Mouse (Mus musculus): ENCODE data around the gene Tmem158. TPM values are rescaled to one million over a fixed set of nuclear protein-coding genes. Genes with fewer than 3 reads are reported as not detected.
A peak's percentile ranks its signal among the peaks of the same experiment; 100 is the strongest.

Tmem158 gene
- total RNA-seq (2021), result 10 to 100 TPM; 24.7 to 25.4 TPM

DNA sequence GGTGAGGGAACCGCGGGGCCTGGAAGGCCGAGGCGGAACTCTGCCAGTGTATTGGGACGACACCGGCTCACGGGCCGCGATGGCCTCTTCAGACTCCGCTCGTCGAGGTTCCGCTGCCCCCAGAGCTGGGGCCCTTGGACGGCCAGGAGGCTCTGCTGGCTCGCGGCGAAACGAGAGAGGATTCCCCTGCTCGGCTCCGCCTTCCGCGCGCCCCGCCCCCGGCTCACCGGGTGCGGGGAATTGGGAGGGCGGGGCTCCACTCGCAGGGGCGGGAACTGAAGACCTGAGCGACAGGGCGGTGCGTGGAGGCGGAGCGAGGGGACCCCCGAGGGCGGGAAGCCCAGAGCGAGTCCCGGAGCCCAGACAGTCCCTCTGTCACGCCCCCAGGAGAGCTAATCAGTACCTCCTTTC, at the start of gene Tmem158:
Tmem158 (minus strand) TSS at position 154 of the 411 bp plus-strand sequence.
- DNase-seq, result peak; percentile 85

DNA sequence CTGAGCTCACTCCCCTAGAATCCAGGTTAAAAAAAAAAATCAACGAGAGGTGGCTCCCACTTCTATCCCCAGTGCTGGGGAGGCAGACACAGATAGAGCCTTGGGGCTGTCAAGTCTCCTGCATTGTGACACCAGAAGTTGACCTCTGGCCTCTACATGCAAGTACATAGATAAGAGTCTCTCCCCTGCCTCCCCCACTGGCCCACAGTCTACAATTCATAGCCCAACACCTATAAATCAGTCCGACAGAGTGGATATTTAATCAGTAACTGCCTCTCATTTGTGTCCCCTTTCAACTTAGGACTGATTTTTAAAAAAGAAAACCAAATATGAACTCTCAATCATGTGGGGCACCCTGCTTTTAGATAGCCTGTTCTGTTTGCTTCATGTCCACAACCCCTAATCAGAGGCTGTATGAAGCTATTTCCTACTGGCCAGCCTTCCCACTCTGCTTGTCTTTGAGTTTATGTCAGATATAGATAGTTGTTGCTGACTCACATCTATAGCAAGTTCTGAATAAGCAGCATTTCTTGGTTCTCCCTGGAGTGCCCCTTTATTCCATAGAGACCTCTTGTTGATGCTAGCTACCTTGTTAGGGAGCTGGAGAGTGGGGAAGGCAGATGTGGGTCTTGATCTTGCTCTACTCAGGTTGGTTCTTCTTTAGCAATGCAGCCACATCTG, 49.3 kb upstream of the Tmem158 start:
- DNase-seq, result no peak

DNA sequence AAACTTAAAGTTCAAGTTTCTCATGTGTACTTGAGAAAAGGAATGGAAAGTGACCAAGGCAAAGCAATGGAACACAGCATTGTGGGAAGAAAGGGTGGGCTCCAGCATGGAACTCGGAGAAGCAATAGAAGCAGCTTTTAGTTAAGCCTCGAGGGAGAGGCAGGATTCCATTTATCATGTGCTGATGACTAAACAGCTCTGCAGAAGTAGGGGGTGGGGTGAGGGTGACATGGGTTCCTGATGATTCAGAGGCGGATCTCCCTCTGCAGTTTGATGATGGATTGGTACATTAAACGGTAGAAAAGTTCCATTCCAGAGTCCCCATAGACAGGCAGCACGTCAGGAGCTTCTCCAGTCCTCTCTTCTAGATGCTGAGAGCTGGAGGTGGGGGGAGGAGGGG, 48.5 kb upstream of the Tmem158 start:
- no peak for DNase-seq

DNA sequence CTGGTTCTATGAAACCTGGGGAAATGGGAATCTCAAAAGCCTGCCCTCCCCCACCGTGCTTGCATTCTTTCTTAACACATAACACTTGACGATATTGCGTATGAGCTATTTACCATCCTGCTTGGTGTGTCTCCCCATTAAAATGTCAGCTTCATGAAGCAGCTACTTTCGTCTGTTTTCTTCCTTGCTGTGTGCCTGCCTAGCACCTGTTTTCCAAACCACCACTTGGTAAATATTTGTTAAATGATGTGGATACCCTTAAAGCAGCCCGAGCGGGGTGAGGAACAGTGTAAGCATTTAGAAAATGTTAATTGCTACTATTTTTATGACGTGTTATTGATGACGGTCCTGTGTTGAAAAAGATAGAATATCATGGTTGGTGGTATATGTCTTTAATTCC, 44.4 kb upstream of the Tmem158 start:
- no peak for DNase-seq

GRCm38 (mm10) chr9:123303952-123304351, 43.4 kb upstream of the Tmem158 start:
- DNase-seq, result no peak

GRCm38 (mm10) chr9:123302759-123303313, 42.3 kb upstream of the Tmem158 start:
- DNase-seq, result no peak

DNA sequence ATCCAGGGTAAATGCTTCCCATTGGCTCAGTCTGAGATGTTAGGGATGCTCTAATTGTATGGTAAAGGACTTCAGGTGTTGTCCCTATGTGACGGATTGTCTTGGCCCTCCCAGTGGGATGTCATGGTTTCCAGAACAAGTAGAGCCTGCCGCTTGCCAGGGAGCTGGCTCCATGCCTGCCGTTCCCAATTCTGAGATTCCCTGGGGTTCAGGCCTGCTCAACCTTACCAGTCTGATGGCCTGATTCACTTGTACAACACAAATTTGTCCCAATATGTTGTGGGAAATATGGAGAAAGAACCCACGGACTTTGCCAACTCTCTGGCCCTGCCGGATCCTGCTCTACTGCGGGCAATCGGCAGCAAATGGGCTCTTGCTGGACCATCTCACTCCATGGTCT, 37.3 kb upstream of the Tmem158 start:
- DNase-seq, result no peak

DNA sequence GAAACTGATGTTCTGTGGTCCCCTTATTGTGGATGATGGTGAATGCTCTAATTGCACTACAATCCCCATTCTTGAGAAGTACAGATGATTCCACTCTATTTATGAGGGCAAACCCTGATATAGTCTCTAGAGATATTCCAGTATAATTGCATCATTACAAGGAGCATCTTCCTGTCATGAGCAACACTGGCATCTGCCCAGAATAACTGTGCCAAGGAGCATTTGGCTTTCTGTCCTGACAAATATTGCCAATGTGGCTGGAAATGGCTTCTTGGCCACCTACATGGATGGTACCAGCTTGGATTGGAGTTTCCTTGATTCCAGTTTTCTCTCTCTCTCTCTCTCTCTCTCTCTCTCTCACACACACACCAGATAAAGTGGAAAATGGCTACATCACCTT, 35.7 kb upstream of the Tmem158 start:
- no peak for DNase-seq

DNA sequence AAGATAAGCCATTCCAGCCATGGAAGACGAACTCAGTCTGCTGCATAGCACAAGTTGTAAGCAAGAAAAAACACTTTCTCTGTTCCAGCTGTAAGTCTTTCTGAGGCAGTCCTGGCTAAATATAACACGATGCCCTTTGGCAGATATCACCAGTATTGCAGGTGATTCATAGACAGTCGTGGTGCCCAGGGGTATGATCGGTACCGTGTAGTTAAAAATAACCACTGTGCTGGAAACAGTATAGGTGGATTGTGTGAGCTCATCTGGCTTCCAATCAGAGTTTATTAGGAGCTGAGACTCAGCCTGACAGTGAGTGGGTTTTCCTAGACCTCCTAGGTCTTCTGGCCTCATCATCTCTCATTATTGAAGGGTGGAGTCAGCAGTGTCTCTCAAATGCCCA, 34.0 kb upstream of the Tmem158 start:
- DNase-seq, result no peak

DNA sequence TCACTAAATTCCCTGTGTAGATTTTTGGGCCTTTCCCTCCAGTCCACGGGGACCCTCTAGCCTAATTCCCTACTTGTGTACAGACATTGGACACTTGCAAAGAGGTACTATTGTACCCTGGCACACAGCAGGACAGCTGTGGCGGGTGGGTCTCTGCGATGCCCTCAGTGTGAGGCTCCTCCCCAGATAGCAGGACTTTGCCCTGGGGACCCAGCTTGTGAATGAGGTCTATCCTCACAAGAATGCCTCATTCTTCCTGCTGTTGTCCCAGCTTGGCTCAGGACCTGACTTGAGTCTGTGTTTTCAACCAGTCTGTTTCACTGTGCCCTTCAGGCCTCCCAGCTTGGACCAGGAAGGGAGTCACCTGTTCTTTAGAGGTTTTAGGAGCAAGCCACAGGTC, 27.8 kb upstream of the Tmem158 start:
- DNase-seq, result no peak

DNA sequence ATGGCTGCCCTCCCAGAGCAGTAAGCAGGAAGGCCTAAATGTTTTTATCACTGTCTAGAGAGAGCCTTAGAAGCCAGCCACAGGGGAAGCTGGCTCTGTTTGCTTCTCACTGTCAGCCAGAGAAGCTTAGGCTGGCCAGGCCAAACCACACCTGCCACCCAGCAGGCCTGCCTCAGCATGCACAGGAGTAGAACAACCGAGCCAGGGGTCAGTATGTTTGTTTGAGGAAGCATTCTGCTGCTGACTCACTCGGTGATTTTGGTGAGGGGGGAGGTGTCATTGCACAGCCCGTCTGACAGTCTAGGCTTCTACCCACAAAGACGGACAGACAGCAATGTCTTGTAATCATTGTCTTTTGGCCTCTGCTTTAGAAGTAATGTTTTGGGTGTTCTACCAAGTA, 25.1 kb upstream of the Tmem158 start:
- no peak for DNase-seq

- DNase-seq, result no peak
Observed at GRCm38 (mm10) chr9:123280775-123281174, 20.2 kb upstream of the Tmem158 start.

DNA sequence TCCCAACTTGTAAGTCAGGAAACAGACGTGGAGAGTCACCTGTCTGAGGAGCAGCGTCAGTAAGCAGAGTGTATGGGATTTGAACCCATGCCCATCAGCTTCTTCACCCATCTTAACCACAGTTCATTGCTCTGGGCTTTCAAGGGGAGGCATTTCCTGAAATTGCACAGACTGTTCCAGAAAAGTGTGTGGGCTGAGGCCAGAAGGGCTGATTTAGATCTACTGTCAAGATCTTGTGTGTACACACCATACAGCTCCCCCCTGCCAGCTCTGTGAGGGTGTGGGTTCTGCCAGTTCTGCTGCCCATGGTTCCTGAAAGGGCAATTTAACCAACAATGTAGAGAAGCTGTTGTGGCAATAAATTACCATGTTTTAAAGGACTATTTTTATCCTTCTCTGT, 17.4 kb upstream of the Tmem158 start:
- DNase-seq, result no peak

DNA sequence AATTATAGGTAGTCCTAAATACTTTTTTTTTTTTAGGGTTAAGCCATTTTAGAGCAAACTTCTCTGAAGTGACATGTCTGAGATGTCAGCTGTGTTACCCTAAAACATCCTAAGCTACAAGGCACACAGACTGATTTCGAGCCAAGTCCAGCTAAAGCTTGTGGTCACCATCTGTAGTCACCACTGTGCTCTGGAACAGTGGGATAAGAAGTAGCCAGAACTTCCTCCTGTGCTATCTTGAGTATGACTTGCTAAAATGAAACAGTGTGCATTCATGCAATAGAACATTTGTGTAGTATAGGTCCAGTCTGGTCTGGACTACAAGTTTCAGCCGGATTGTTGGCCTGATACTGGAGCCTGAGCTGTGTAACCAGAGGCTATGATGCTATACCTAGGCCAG, 14.8 kb upstream of the Tmem158 start:
- DNase-seq, result no peak

DNA sequence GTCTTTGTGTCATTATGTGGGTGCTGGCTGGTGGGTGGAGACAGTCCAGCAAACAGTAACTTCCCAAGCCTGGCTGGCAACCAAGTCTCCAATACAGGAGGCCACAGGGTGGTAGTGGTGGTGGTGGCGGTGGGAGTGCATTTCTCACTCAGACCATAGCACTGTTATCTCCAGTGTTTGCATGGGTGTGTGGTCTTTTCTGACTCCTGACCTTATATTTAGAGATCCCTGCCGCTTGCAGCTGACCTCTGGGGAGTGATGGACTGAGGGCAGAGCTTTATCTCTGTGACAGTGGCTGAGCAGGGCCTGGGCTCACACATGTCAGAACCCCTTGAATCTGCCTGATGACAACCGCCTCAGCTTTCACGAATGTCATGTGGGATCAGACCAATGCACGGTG, 14.1 kb upstream of the Tmem158 start:
- DNase-seq, result no peak

DNA sequence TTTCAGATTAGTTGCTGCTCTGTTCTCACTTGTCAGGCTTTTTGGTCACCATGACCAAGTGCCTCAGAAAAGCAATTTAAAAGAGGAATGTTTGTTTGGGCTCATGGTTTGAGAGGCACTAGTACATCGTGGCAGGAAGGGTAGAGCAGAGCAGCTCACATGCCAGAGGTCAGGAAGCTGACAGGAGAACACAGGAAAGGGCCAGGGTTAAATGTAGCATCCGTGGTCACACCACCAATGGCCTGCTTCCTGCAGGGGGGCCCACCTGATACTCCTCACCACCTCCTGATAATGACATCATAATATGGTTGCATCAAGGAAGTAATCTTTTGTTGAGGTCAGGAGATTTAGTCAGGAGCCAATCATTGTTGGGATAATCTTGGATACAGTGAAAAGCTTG, 13.3 kb upstream of the Tmem158 start:
- no peak for DNase-seq

GRCm38 (mm10) chr9:123271552-123271951, 11.0 kb upstream of the Tmem158 start:
- DNase-seq, result no peak

GRCm38 (mm10) chr9:123269906-123270558, 9.5 kb upstream of the Tmem158 start:
- no peak for DNase-seq

- DNase-seq, result peak; percentile 40
Observed at GRCm38 (mm10) chr9:123259896-123260610, 511 bp downstream of the Tmem158 start.

- peak; percentile 90 for DNase-seq
Observed at GRCm38 (mm10) chr9:123259461-123259895, 1.1 kb downstream of the Tmem158 start.

- no peak for DNase-seq
Observed at GRCm38 (mm10) chr9:123258796-123259195, 1.8 kb downstream of the Tmem158 start.

DNA sequence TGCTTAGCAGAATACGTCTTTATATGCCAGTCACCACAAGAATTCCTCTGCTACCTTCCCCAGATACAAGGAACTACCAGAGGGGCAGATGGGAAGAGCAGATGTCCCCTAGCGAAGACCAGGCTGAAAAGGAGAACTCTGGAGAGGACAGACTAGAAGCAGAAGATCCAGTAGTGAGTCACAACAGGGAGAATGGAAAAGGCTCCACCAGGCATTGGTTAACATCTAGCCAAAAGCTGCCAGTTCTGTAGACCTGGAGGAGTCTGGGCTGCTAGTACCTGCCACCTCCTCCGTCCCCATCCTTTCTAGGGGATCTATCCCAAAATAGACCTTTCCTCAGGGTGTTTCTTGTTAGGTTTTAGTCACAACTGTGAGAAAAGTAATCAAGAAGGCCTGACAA, 4.8 kb downstream of the Tmem158 start:
- no peak for DNase-seq

DNA sequence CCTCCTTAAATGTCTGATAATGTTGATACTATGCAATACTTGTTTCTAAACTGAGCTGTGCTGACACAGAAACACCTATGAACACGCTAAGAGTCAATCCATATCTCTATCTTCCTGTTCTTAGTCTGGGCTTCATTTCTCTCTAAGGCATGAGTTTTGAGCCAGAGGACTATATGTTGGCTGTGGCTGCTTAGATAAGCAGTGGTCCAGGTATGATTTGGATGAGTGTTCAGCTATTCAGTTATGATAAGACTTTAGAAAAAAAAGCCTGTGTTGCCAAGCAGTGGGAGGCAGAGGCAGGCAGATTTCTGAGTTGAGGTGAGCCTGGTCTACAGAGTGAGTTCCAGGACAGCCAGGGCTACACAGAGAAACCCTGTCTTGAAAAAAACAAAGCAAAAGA, 12.6 kb downstream of the Tmem158 start:
- no peak for DNase-seq
